Mouse (Mus musculus) heart, postnatal 14 days (tissue): Measurements from ENCODE around the gene Trim28. TPM values are rescaled to one million over a fixed set of nuclear protein-coding genes. Genes with fewer than 3 reads are reported as not detected.
"Not testable (repeated sequence)": the region's sequence is repeated elsewhere in the genome, so short reads cannot be mapped to it uniquely, and the experiment has no call there.

ENCODE experiments used
- DNase-seq, 2 experiments: peaks; one replicate each; pipeline ENCODE4 v3.0.0; 2021 to 2022
- intact Hi-C: fragments of 180-260 bp; cut with DNase I; formaldehyde crosslinking; loops from one replicate; pipeline ENCODE4 v1.15.1; 2025
- total RNA-seq, 2 experiments: library from RNA; stranded (reverse); gene quantifications; 2 replicates each; pipeline ENCODE4 v1.2.3; 2021

The Trim28 gene
- total RNA-seq, 2 experiments from 2014 or later = 115 TPM

DNA sequence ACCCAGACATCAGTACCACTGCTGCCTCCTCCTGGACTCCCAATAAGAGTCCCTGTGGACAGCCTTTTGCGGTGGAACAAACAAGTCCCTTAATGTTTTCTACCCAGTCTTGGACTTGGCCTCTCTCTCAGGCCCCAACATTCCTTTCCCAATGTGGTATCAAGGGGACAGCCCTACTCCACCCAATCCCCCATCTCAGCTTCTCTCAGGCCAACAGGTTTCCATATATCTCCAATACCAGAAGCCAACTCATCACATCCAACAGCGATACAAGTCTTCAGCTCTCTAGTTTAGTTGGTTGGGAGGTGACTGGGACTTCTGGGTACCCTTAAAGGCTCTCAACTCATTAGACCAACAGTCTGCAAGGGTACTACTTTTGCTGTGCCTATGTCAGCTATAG, 54.6 kb downstream of the Trim28 start:
- DNase-seq = no peak
- intact Hi-C loops = loop anchor here (5.0 kb wide), 1 partner anchor 224 kb away; the partner anchor contains the start of genes Lig1 and Zswim9

- no peak for DNase-seq
- intact Hi-C loops = loop anchor here (5.0 kb wide), 1 partner anchor 223 kb away; the partner anchor contains the start of genes Lig1 and Zswim9
These were observed 55.0 kb downstream of the Trim28 start for GRCm38 (mm10) chr7:13053961-13054286.

DNA sequence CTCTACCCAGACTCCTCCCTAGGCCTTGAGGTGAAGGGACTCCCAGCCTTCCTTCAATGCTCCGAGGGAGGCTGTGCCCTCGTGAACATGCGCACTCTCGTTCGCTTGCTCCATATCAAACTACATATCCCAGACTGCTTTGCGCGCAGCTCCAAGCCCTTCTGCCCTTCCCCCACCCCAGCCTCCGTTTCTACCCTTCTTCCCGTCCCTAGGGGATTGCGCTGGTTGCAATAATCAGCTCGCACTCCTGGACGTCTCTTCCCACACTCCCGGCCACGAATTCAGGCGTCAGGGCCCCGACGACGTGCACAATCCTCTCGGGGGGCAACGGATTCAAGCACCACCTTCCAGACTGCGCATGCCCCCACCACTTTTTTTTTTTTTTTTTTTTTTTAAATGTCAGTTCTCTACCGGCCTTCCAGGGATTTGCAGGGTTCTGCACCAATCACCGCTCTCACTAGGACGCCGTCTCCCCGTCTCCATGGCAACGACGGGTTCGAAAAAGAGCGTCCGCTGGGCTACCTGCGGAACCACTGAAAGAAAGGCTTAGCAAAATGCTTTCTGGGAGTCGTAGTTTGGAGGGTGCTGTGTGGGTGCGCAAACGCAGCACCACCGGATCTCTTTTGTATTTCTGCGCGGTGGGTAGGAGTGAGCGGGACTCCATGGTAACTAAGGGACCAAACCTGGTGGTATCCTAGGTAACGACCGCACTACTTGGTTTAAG, 55.5 kb downstream of the Trim28 start, which contains the start of gene Mzf1:
TSS of gene Mzf1 (minus strand) at position 478 of the 724 bp plus-strand sequence.
- intact Hi-C loops = loop anchor here (5.0 kb wide), 1 partner anchor 223 kb away; the partner anchor contains the start of genes Lig1 and Zswim9
- DNase-seq = peak; percentile 87 to 90

- intact Hi-C loops = no loop called here
- no peak for DNase-seq
These were observed 58.2 kb downstream of the Trim28 start for GRCm38 (mm10) chr7:13056913-13057700.

GRCm38 (mm10) chr7:13059536-13059935, 60.6 kb downstream of the Trim28 start:
- intact Hi-C loops = no loop called here
- DNase-seq = no peak

DNA sequence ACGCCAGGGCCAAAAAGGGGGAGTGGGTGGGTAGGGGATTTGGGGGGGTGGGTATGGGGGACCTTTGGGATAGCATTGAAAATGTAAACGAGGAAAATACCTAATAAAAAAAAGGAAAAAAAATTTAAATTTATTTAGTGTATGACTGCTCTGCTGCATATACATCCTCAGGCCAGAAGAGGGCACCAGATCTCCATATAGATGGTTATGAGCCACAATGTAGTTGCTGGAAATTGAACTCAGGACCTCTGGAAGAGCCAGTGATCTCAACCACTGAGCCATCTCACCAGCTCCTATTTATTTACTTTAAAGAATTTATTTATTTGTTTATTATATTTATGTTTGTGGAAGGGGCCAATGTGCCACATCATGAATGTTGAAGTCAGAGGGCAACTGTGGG, 64.5 kb downstream of the Trim28 start:
- not testable (repeated sequence) for DNase-seq
- intact Hi-C loops = loop anchor here (10.0 kb wide), 1 partner anchor 1251 kb away; no protein-coding TSS in a partner anchor

- no peak for DNase-seq
- intact Hi-C loops = no loop called here
These were observed 73.4 kb downstream of the Trim28 start for GRCm38 (mm10) chr7:13072293-13072692.

Other genes starting within 250 kb of the Trim28 start
- 1 to 10 TPM; 1.4 TPM for gene Zscan18, start 195.5 kb upstream of the Trim28 start, total RNA-seq
- 1 to 10 TPM; 8.6 to 9.3 TPM for gene Zfp329, start 180.3 kb upstream of the Trim28 start, total RNA-seq
- gene Zfp110, start 164.4 kb upstream of the Trim28 start, total RNA-seq = 10 to 100 TPM; 15.1 to 17.3 TPM
- 1 to 10 TPM; 3.9 to 4.0 TPM for gene Zfp128, start 117.9 kb upstream of the Trim28 start, total RNA-seq
- 1 to 10 TPM; 6.6 to 6.8 TPM for gene Zscan22, start 101.3 kb upstream of the Trim28 start, total RNA-seq
- 100 to 1,000 TPM; 536 to 584 TPM for gene Rps5, start 76.8 kb upstream of the Trim28 start, total RNA-seq
- gene Rnf225, start 71.7 kb upstream of the Trim28 start, total RNA-seq = under 1 TPM; 0.22 to 0.29 TPM
- gene Zfp324, start 33.3 kb upstream of the Trim28 start, total RNA-seq = 1 to 10 TPM; 4.1 to 4.5 TPM
- gene Zfp446, start 21.3 kb upstream of the Trim28 start, total RNA-seq = 1 to 10 TPM; 2.6 to 3.3 TPM
- not detected for gene Slc27a5, start 922 bp upstream of the Trim28 start, total RNA-seq
- 1 to 10 TPM; 8.4 to 9.2 TPM for gene Zbtb45, start 10.9 kb downstream of the Trim28 start, total RNA-seq
- 100 to 1,000 TPM; 129 to 130 TPM for gene Chmp2a, start 35.7 kb downstream of the Trim28 start, total RNA-seq
- 100 to 1,000 TPM; 179 TPM for gene Ube2m, start 39.2 kb downstream of the Trim28 start, total RNA-seq
- 1 to 10 TPM in 1 of 2 experiments, under 1 TPM in 1; 0.73 to 1.0 TPM for gene Mzf1, start 55.6 kb downstream of the Trim28 start, total RNA-seq
- not detected for gene Vmn1r85, start 96.1 kb downstream of the Trim28 start, total RNA-seq
- gene Vmn1r86, start 120.8 kb downstream of the Trim28 start, total RNA-seq = not detected
- not detected for gene Vmn1r87, start 141.0 kb downstream of the Trim28 start, total RNA-seq
- under 1 TPM; 0.07 TPM for gene Vmn1r88, start 160.5 kb downstream of the Trim28 start, total RNA-seq
- gene Vmn1r89, start 213.9 kb downstream of the Trim28 start, total RNA-seq = not detected